Mouse (Mus musculus) ES-Bruce4 (cell line): ENCODE measurements around the gene Zcchc10. TPM values are rescaled to one million over a fixed set of nuclear protein-coding genes. Genes with fewer than 3 reads are reported as not detected.
"Not testable (repeated sequence)": the region's sequence is repeated elsewhere in the genome, so short reads cannot be mapped to it uniquely, and the experiment has no call there.

ENCODE experiments used
- H3K27ac ChIP-seq: 2 replicates; pipeline ENCODE4 v1.5.1; 2012; ENCODE audit warnings: low read length, inconsistent platforms; ENCODE audit not compliant: insufficient read depth
- H3K27me3 ChIP-seq: 2 replicates; pipeline ENCODE4 v1.6.1; 2012; ENCODE audit warnings: mild to moderate bottlenecking, low read length, inconsistent platforms; ENCODE audit not compliant: control insufficient read depth, poor library complexity, insufficient read depth, severe bottlenecking
- H3K36me3 ChIP-seq: 2 replicates; pipeline ENCODE4 v1.6.1; 2012; ENCODE audit warnings: inconsistent platforms, mild to moderate bottlenecking, low read length, moderate library complexity; ENCODE audit not compliant: control insufficient read depth, poor library complexity, insufficient read depth, severe bottlenecking
- H3K4me1 ChIP-seq: one replicate; pipeline ENCODE4 v1.8.1; 2011; ENCODE audit warnings: low read length; ENCODE audit not compliant: control insufficient read depth, insufficient read depth
- H3K4me3 ChIP-seq: 2 replicates; pipeline ENCODE4 v1.5.1; 2011; ENCODE audit warnings: low read depth, mild to moderate bottlenecking, low read length
- H3K9ac ChIP-seq: 2 replicates; pipeline ENCODE4 v1.6.1; 2012; ENCODE audit warnings: low read depth, mild to moderate bottlenecking, inconsistent platforms; ENCODE audit not compliant: poor library complexity, severe bottlenecking
- H3K9me3 ChIP-seq: replicated peaks from 2 replicates; pipeline ENCODE4 v1.6.1; 2012; ENCODE audit warnings: mild to moderate bottlenecking, low read length, inconsistent platforms; ENCODE audit not compliant: control insufficient read depth, poor library complexity, insufficient read depth, severe bottlenecking
- CTCF ChIP-seq: IDR thresholded peaks from one replicate; pipeline ENCODE4 v1.8.1; 2011; ENCODE audit warnings: low read depth, low read length
- EP300 ChIP-seq: IDR thresholded peaks from 2 replicates; pipeline ENCODE4 v1.6.1; 2011; ENCODE audit warnings: low read depth, low read length; ENCODE audit not compliant: insufficient read depth
- POLR2A ChIP-seq: IDR thresholded peaks from one replicate; pipeline ENCODE4 v1.8.1; 2011; ENCODE audit warnings: low read length; ENCODE audit not compliant: insufficient read depth
- polyA plus RNA-seq: library from polyadenylated mRNA; stranded (reverse); fragments of >200 nt; gene quantifications from 2 replicates; pipeline ENCODE4 v1.2.4, GENCODE M21; 2011; ENCODE audit warnings: low read depth; ENCODE audit not compliant: missing spikeins, insufficient read depth, insufficient read length

Zcchc10 gene
- polyA plus RNA-seq, 1 experiment = 30.7 TPM

DNA sequence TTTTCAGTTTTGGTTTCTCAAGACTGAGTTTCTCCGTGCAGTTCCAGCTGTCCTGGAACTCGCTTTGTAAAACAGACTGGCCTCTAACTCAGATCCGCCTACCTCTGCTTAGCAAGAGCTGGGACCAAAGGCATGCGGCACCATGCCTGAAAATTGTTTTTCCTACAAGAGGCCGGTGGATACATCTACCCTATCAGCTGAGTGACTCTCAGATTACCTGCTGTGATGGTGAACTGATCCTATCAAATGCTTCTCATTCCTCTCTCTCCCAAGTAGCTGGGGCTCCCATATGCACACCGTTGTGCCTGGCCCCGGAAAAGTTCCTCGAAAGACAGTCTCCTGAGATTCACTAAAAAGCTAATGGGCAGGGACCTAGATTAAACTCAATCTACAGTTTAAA lies 13.2 kb downstream of the Zcchc10 start:
- no peaks in the 10 kb centered on the region for H3K27me3 ChIP-seq
- H3K36me3 ChIP-seq = peaks cover 10% of the 10 kb centered on the region
- H3K27ac ChIP-seq = no peak overlapping the region
- TF ChIP-seq CTCF (no peak), POLR2A (no peak)
- no peak overlapping the region for H3K9ac ChIP-seq
- no peak overlapping the region for H3K4me3 ChIP-seq
- no peaks in the 10 kb centered on the region for H3K9me3 ChIP-seq
- H3K4me1 ChIP-seq = peaks cover 6% of the 10 kb centered on the region

GRCm38 (mm10) chr11:53341019-53341418 lies 16.5 kb downstream of the Zcchc10 start:
- H3K4me3 ChIP-seq, H3K4me1 ChIP-seq, H3K27ac ChIP-seq, H3K9ac ChIP-seq, H3K9me3 ChIP-seq, H3K27me3 ChIP-seq, H3K36me3 ChIP-seq: not testable (repeated sequence)

DNA sequence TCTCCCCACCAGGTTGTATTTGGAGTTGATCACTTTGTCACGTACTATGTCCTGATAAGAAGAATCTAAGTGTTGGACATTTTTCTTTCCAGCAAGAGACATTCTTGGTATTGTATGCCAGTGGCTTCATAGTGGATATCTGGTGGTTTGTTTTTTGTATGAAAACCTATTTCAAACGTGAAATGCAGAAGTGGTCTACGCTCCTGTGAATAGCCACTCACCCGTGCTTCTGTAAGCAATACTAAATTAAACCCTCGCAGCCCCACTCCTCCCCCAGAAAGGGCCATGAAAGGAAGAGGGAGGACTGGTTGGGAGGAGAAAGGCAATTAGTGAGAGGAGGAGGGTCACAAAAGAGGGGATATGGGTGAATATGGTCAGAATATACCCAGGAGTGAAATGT lies 18.2 kb downstream of the Zcchc10 start:
- Histone ChIP-seq H3K9ac (no peak overlapping the region), H3K36me3 (no peaks in the 10 kb centered on the region), H3K4me3 (no peak overlapping the region), H3K4me1 (peaks cover 2% of the 10 kb centered on the region), H3K27ac (no peak overlapping the region), H3K27me3 (no peaks in the 10 kb centered on the region), H3K9me3 (no peaks in the 10 kb centered on the region)
- TF ChIP-seq EP300 = no peak
- no peak for TF ChIP-seq CTCF
- no peak for TF ChIP-seq POLR2A

DNA sequence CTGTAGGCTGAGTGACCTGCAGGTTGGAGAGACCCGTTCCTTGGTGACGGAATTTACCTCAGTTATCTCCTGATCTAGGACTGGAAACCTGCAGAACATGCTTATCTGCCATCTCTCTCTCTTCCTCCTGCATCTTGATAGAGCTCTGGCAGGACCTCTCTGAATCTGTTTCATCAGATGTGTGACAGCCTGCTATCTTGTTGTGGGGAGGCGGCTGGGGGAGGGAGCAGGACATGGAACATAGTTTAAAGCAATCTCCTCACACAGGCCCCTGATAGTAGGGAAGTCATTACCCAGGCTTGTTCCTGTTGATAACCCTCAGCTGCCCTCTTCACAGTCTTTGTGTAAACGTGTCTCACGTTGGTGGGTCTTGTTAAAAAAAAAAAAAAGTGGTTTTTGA lies 20.8 kb downstream of the Zcchc10 start:
- no peak for TF ChIP-seq POLR2A
- no peak for TF ChIP-seq EP300
- TF ChIP-seq CTCF = no peak
- H3K27me3 ChIP-seq = no peaks in the 10 kb centered on the region
- no peaks in the 10 kb centered on the region for H3K9me3 ChIP-seq
- H3K9ac ChIP-seq = no peak overlapping the region
- no peak overlapping the region for H3K27ac ChIP-seq
- H3K4me3 ChIP-seq = no peak overlapping the region
- H3K4me1 ChIP-seq = peaks cover 2% of the 10 kb centered on the region
- H3K36me3 ChIP-seq = no peaks in the 10 kb centered on the region

GRCm38 (mm10) chr11:53345738-53346137 lies 21.3 kb downstream of the Zcchc10 start:
- TF ChIP-seq EP300 (no peak), POLR2A (no peak), CTCF (no peak)
- H3K36me3 ChIP-seq = no peaks in the 10 kb centered on the region
- H3K27me3 ChIP-seq = no peaks in the 10 kb centered on the region
- H3K4me3 ChIP-seq = no peak overlapping the region
- no peaks in the 10 kb centered on the region for H3K9me3 ChIP-seq
- no peak overlapping the region for H3K9ac ChIP-seq
- H3K27ac ChIP-seq = no peak overlapping the region
- peaks cover 2% of the 10 kb centered on the region for H3K4me1 ChIP-seq

- peak; percentile 19 for TF ChIP-seq POLR2A
- no peak for TF ChIP-seq CTCF
- no peak for TF ChIP-seq EP300
- Histone ChIP-seq H3K9ac (peak within 1 kb of the TSS; percentile 99), H3K4me1 (peaks cover 2% of the 10 kb centered on the region), H3K27ac (peak within 1 kb of the TSS; percentile 96), H3K4me3 (peak within 1 kb of the TSS; percentile 98), H3K9me3 (no peaks in the 10 kb centered on the region), H3K27me3 (no peaks in the 10 kb centered on the region), H3K36me3 (no peaks in the 10 kb centered on the region)
These were observed 26.1 kb downstream of the Zcchc10 start, which contains the start of gene Aff4 for GRCm38 (mm10) chr11:53350291-53351223. Gene Aff4, plus strand, starts transcription at chr11:53350833.
